Mouse (Mus musculus) heart, postnatal 25 days (tissue): ENCODE data around the gene Haus4. TPM values are rescaled to one million over a fixed set of nuclear protein-coding genes. Genes with fewer than 3 reads are reported as not detected.

Experiments
- DNase-seq: peaks from one replicate; pipeline ENCODE4 v3.0.0; 2022; ENCODE audit warnings: low spot score
- intact Hi-C: fragments of 180-260 bp; cut with DNase I; formaldehyde crosslinking; loops from one replicate; pipeline ENCODE4 v1.15.1; 2025
- total RNA-seq, 2 experiments: library from RNA; stranded (reverse); gene quantifications; 2 replicates each; pipeline ENCODE4 v1.2.3; 2021

Haus4 gene
- total RNA-seq, 2 experiments from 2014 or later, result 3.2 to 3.6 TPM

- no peak for DNase-seq
- intact Hi-C loops, result loop anchor here (5.0 kb wide), 4 partner anchors 35 to 265 kb away; partner anchors contain the start of genes Abhd4, Dad1 and Haus4
Observed at GRCm38 (mm10) chr14:54516710-54517310, 37.6 kb downstream of the Haus4 start.

DNA sequence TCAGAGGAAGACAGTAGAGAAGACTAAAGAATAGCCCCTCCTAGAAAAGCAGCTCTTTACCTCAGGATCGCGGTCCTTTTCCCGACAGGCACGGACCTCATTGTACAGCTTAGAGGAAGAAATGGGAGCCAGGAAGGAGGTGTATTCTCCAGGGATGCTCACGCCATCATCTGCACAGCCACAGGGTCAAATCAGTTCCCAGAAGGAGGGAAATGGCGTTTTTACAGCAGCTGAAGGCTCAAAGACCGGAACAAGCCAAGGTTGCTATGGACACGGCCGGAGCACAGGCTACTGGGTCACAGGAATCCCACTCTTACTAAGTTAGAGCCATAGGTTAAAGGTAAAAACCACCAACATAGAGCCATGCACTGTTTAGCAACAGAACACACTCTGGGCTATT lies 44.6 kb downstream of the Haus4 start:
- no peak for DNase-seq
- intact Hi-C loops, result no loop called here

DNA sequence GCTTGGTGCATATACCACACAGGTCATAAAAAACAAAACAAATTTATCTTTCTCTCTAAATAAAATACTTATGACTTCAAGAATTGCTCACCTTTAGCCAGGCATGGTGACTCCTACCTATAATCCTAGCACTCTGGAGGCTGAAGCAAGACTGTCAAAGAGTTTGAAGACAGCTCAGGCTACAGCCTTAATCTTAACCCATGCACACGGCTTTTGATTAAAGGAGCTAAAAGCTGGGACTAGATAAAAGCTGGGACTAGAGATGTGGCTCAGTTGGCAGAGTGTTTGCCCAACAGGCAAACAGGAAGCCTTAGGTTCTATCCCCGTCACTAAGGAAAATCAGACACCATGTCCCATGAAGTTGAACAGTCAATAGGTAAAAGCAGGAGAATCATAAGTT lies 51.3 kb downstream of the Haus4 start:
- intact Hi-C loops, result no loop called here
- no peak for DNase-seq

DNA sequence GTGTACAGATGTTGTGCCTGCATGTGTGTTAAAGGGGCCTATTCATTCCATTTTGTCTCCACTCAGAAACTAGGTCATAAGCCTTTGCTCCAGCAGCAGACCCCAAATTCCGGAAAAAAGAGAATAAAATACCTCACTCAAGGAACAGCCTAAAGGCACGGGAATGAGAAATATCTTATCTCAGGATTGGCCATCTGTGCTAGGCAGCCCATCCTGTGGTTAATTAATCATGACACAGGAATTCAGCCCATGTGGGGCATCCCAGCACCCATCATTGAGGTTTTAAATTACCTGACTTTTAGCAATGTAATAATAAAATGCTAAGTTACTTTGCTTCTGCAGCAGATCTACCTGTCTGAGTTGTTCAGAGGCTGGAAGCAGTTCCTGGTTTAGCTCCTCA lies 53.1 kb downstream of the Haus4 start:
- DNase-seq, result no peak

DNA sequence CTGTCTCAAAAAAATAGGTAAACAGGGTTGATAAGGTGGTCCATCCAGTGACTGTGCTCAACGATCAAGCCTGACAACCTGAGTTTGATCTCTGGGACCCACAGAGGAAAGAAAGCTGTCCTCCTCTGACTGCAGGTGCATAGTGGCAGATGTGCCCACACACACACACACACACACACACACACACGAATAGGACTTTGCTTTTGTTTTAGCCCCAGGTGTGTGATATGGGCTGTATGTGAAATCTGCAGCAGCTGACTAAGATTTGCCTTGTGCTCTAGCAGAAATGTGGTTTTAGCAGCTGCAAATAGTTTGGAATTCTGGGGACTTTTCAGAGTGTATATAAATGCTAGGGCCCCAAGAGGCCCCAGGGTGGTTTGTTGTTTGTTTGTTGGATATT lies 55.1 kb downstream of the Haus4 start:
- intact Hi-C loops, result loop anchor here (10.0 kb wide), 1 partner anchor 435 kb away; no protein-coding TSS in a partner anchor

More for the DNA sequence above, 53.1 kb downstream of the Haus4 start:
- intact Hi-C loops, result no loop called here

DNA sequence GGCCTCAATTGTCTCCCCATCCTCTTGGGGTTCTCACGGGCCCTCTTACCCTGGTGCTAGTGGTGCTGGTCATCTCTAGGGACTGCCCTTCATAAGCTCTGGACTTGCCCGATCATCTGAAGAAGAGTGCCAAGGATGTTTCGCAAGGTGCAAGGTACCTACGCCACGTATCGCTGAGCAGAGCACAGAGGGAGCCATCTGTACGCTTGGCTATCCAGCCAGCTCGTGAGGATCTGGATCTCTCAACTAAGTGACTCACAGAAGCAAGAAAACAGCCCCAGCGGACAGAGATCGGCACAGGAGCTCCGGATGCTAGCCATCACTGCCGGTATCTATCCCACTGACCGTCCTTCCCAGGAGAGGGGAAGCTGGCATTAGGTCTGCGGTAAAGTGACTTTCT lies 57.7 kb downstream of the Haus4 start:
- intact Hi-C loops, result loop anchor here (10.0 kb wide), 1 partner anchor 432 kb away; no protein-coding TSS in a partner anchor
- DNase-seq, result no peak

More for the DNA sequence above, 55.1 kb downstream of the Haus4 start:
- no peak for DNase-seq

DNA sequence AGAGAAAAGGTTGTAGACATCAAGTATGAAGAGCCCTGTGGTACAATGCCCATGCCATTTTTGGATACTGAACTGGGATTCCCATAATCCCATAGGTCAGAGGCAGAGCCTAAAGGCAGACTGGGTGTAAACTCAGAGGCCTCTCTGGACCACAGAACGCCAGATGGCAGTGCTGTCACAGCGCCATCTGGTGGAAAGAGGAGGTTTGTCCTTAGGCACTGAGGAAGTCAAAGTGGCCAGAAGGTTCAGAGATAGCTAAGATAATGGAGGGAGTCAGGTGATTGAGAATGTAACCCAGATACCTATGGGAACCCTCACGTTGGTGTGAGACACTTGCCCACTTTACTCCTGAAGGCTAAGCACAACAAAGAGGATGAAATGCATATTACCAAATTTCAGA lies 60.2 kb downstream of the Haus4 start:
- no peak for DNase-seq
- intact Hi-C loops, result loop anchor here (1.0 to 10.0 kb wide), 2 partner anchors 266 to 429 kb away; no protein-coding TSS in a partner anchor

GRCm38 (mm10) chr14:54493236-54493635 lies 61.2 kb downstream of the Haus4 start:
- no peak for DNase-seq
- intact Hi-C loops, result loop anchor here (10.0 kb wide), 1 partner anchor 428 kb away; no protein-coding TSS in a partner anchor

DNA sequence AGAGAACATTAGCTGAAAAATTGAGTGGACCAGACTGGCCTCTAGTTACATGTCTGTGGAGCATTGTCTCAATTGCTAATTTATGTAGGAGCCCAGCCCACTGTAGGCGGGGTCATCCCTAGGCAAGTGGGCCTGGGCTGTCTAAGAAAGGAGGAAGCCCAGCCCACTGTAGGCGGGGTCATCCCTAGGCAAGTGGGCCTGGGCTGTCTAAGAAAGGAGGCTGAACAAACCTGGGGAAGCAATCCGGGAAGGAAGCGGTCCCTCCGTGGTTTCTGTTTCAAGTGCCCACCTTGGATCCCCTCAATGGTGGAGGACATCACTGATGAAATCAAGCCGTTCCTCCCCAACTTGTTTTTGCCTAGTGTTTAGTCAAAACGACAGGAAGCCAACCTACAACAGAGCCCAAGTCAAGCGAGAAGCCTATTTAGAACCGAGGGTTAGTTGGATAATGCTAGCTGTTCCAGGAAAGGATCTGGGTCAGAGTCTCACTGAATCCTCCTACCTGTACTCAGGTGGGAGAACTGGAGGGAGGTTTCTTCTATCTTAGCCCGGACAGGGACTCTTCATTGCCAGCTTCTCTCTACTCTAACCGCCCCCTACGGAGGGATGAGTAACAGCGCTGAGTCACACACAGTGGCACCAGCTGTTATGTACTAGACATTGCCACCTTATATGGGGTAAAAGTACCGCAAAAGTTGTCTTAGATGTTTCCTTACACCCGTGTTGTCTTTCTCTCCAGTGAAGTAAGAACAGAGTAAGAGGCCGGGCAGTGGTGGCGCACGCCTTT lies 61.9 kb downstream of the Haus4 start:
- intact Hi-C loops, result loop anchor here (10.0 kb wide), 1 partner anchor 428 kb away; no protein-coding TSS in a partner anchor

More for the DNA sequence above, 61.9 kb downstream of the Haus4 start:
- no peak for DNase-seq

Other genes with a start within 250 kb of the Haus4 start
- 100 to 1,000 TPM; 103 to 111 TPM for gene Oxa1l, start 193.8 kb downstream of the Haus4 start, total RNA-seq
- gene Slc7a7, start 136.8 kb downstream of the Haus4 start, total RNA-seq, result 1 to 10 TPM; 7.7 to 7.9 TPM
- gene Mrpl52, start 127.7 kb downstream of the Haus4 start, total RNA-seq, result 100 to 1,000 TPM; 114 to 121 TPM
- 10 to 100 TPM; 16.5 to 23.6 TPM for gene Mmp14, start 123.0 kb downstream of the Haus4 start, total RNA-seq
- gene Lrp10, start 90.5 kb downstream of the Haus4 start, total RNA-seq, result 10 to 100 TPM; 53.9 to 59.8 TPM
- not detected for gene Rem2, start 78.5 kb downstream of the Haus4 start, total RNA-seq
- 10 to 100 TPM; 30.3 to 31.7 TPM for gene Prmt5, start 37.1 kb downstream of the Haus4 start, total RNA-seq
- gene Ajuba, start 22.9 kb upstream of the Haus4 start, total RNA-seq, result 1 to 10 TPM; 6.0 to 6.5 TPM
- 1 to 10 TPM; 3.7 to 4.0 TPM for gene 4931414P19Rik, start 51.4 kb upstream of the Haus4 start, total RNA-seq
- 100 to 1,000 TPM; 195 to 201 TPM for gene Psmb5, start 63.4 kb upstream of the Haus4 start, total RNA-seq
- not detected for gene Psmb11, start 66.8 kb upstream of the Haus4 start, total RNA-seq
- gene Gm17606, start 86.3 kb upstream of the Haus4 start, total RNA-seq, result not detected
- under 1 TPM; 0.31 to 0.39 TPM for gene Cdh24, start 86.7 kb upstream of the Haus4 start, total RNA-seq
- 10 to 100 TPM; 15.5 to 16.0 TPM for gene 1700123O20Rik, start 131.6 kb upstream of the Haus4 start, total RNA-seq
- gene Acin1, start 132.3 kb upstream of the Haus4 start, total RNA-seq, result 10 to 100 TPM; 78.7 to 80.9 TPM
- gene Gm29776, start 144.2 kb upstream of the Haus4 start, total RNA-seq, result not detected
- gene Cebpe, start 157.6 kb upstream of the Haus4 start, total RNA-seq, result not detected
- 1 to 10 TPM; 2.4 to 2.8 TPM for gene Slc7a8, start 227.3 kb upstream of the Haus4 start, total RNA-seq